Comparison of ENCODE assay signal across 10 mouse cellular contexts in the genomic region with DNA sequence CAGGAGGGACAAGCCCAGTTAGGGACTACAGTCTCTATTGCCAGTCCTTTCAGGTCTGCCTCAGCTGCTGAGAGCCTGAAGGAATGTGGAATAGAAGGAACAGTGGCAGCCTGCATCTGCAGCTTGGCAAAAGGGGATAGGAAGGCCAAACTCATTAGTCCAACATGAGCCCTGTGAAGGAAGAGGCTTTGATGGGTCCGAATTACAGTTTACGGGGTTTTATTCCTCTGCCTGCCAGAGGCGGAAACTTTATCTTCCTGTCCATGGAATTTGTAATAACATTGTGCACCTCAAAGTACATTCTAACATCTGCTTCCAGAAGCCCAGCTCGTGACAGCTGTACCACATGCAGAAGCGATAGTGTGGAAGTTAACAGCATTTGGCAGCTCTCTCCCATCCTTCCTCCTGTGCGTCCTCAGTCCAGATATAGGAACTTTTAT.
DNase-seq lines count a peak whose midpoint lies in the region; ATAC-seq lines count a peak whose summit lies in the region.
"Had no signal": no experiment of that assay in that cellular context is flagged by ENCODE, and none has a peak within 500 bp of the region (broad histone marks: within the 10 kb centered on the region; RNA-seq: fewer than 3 reads in every experiment).

No protein-coding gene starts in this region.

- peak; percentile 80; the same call in 1 of the 2 replicates for ATAC-seq in limb, embryonic 13.5 days (ENCODE audit: low FRiP score, low read depth)
- ATAC-seq in forebrain, embryonic 13.5 days = no peak

- no peak overlapping the region for H3K27ac ChIP-seq in limb, embryonic 13.5 days
- no peak overlapping the region for H3K27ac ChIP-seq in forebrain, embryonic 13.5 days
- H3K27ac ChIP-seq: hindbrain, embryonic 12.5 days; liver, embryonic 15.5 days had no signal

- no peak overlapping the region for H3K9ac ChIP-seq in limb, embryonic 13.5 days
- no peak overlapping the region for H3K9ac ChIP-seq in forebrain, embryonic 13.5 days
- H3K9ac ChIP-seq: hindbrain, embryonic 12.5 days; liver, embryonic 15.5 days had no signal

- WGBS in limb, embryonic 13.5 days = 22% methylated on average over 6 of the region's 6 CpGs
- WGBS in forebrain, embryonic 13.5 days = 82% methylated on average over 6 of the region's 6 CpGs

- no peak overlapping the region for H3K4me3 ChIP-seq in limb, embryonic 13.5 days
- H3K4me3 ChIP-seq in forebrain, embryonic 13.5 days = no peak overlapping the region
- H3K4me3 ChIP-seq: hindbrain, embryonic 12.5 days; liver, embryonic 15.5 days had no signal

- intact Hi-C loops in heart, postnatal 25 days (cut with DNase I) = loop anchor here (5.0 kb wide), 1 partner anchor 52 kb away; no protein-coding TSS in a partner anchor

- peaks cover 13% of the 10 kb centered on the region for H3K4me1 ChIP-seq in limb, embryonic 13.5 days
- H3K4me1 ChIP-seq in forebrain, embryonic 13.5 days = peaks cover 10% of the 10 kb centered on the region
- H3K4me1 ChIP-seq: liver, embryonic 15.5 days had no signal

- no peaks in the 10 kb centered on the region for H3K36me3 ChIP-seq in limb, embryonic 13.5 days
- H3K36me3 ChIP-seq in forebrain, embryonic 13.5 days (ENCODE audit: poor library complexity, severe bottlenecking) = no peaks in the 10 kb centered on the region
- H3K36me3 ChIP-seq: hindbrain, embryonic 12.5 days; liver, embryonic 15.5 days had no signal

- DNase-seq in heart, adult 18-20 months = peak; percentile 14 to 57
- no peak for DNase-seq in heart, postnatal 25 days (ENCODE audit: low spot score)
- DNase-seq in heart, adult 8-10 months (ENCODE audit: low spot score) = peak; percentile 41
- DNase-seq in kidney, adult 11 months = peak; percentile 21
- no peak for DNase-seq in spleen, postnatal 10 days (ENCODE audit: low spot score in 2 of 2)
- no peak for DNase-seq in thymus, postnatal 25 days

- no peaks in the 10 kb centered on the region for H3K9me3 ChIP-seq in limb, embryonic 13.5 days
- H3K9me3 ChIP-seq in forebrain, embryonic 13.5 days (replicated peaks) = no peaks in the 10 kb centered on the region
- H3K9me3 ChIP-seq: hindbrain, embryonic 12.5 days; liver, embryonic 15.5 days had no signal

- no peak overlapping the region for H3K4me2 ChIP-seq in limb, embryonic 13.5 days (replicated peaks)
- no peak overlapping the region for H3K4me2 ChIP-seq in forebrain, embryonic 13.5 days
- H3K4me2 ChIP-seq: hindbrain, embryonic 12.5 days; liver, embryonic 15.5 days had no signal

- H3K27me3 ChIP-seq in limb, embryonic 13.5 days = no peaks in the 10 kb centered on the region
- no peaks in the 10 kb centered on the region for H3K27me3 ChIP-seq in forebrain, embryonic 13.5 days
- H3K27me3 ChIP-seq: hindbrain, embryonic 12.5 days; liver, embryonic 15.5 days had no signal

Comparison
In these comparisons a context has a peak if more than half of its experiments do, and no peak if none do; other contexts are left out.
1. DNase-seq: peak in heart, adult 18-20 months (2 of 2), heart, adult 8-10 months (single experiment) and kidney, adult 11 months (single experiment); none in heart, postnatal 25 days (single experiment), spleen, postnatal 10 days (0 of 2) and thymus, postnatal 25 days (single experiment).